Mouse (Mus musculus): ENCODE results near the gene Opcml. TPM values are rescaled to one million over a fixed set of nuclear protein-coding genes. Genes with fewer than 3 reads are reported as not detected.

Gene Opcml
- polyA plus RNA-seq, 1 experiment from 2014 or later = 7.4 TPM

GRCm38 (mm10) chr9:28940901-28941300, 1150.3 kb downstream of the Opcml start:
- Histone ChIP-seq H3K4me2 (replicated peaks) (no peak overlapping the region), H3K9ac (no peak overlapping the region), H3K27ac (no peak overlapping the region), H3K4me3 (no peak overlapping the region), H3K36me3 (no peaks in the 10 kb centered on the region), H3K27me3 (replicated peaks) (no peaks in the 10 kb centered on the region), H3K9me3 (no peaks in the 10 kb centered on the region), H3K4me1 (no peaks in the 10 kb centered on the region)
- no peak for ATAC-seq (ENCODE audit: low FRiP score, low read depth)

- ATAC-seq (ENCODE audit: low FRiP score, low read depth) = no peak
- Histone ChIP-seq H3K27me3 (replicated peaks) (no peaks in the 10 kb centered on the region), H3K36me3 (no peaks in the 10 kb centered on the region), H3K9me3 (no peaks in the 10 kb centered on the region), H3K4me2 (replicated peaks) (no peak overlapping the region), H3K27ac (no peak overlapping the region), H3K9ac (no peak overlapping the region), H3K4me3 (no peak overlapping the region), H3K4me1 (no peaks in the 10 kb centered on the region)
- WGBS = 56% methylated on average over 1 of the region's 1 CpGs
Measured at GRCm38 (mm10) chr9:28969455-28969854, 1178.9 kb downstream of the Opcml start.

Small RNA genes lying within 50 kb of the gene (microRNA-seq; reads per million reads assigned to microRNA genes)
- gene Gm44316 = not detected

Data from neural tube, embryonic 12.5 days (tissue).